Mouse (Mus musculus) liver, postnatal 0 days (tissue): Measurements from ENCODE around the gene Lrch3. TPM values are rescaled to one million over a fixed set of nuclear protein-coding genes. Genes with fewer than 3 reads are reported as not detected.
"Not testable (repeated sequence)": the region's sequence is repeated elsewhere in the genome, so short reads cannot be mapped to it uniquely, and the experiment has no call there.

Experiments used
- ATAC-seq: fragments of 200-750 bp; cut with Nextera tagmentation; 2 replicates; pipeline ENCODE4 v1.8.0; 2017; ENCODE audit warnings: mild to moderate bottlenecking, moderate library complexity
- DNase-seq: peaks from one replicate; pipeline ENCODE4 v3.0.0-alpha.2; 2016
- H3K27ac ChIP-seq: fragments of 300-500 bp; sonication (generic); 2 replicates; pipeline ENCODE4 v1.5.1; 2014; ENCODE audit warnings: antibody characterized with exemption, moderate library complexity, mild to moderate bottlenecking, low read depth
- H3K27me3 ChIP-seq: fragments of 300-500 bp; sonication (generic); 2 replicates; pipeline ENCODE4 v1.6.1; 2014; ENCODE audit warnings: low read length, control low read depth, mixed read lengths; ENCODE audit not compliant: insufficient read depth
- H3K36me3 ChIP-seq: fragments of 300-500 bp; sonication (generic); replicated peaks from 2 replicates; pipeline ENCODE4 v1.6.1; 2014; ENCODE audit warnings: mild to moderate bottlenecking, control low read depth, low read length, moderate library complexity, mixed read lengths; ENCODE audit not compliant: insufficient read depth
- H3K4me1 ChIP-seq: fragments of 300-500 bp; sonication (generic); 2 replicates; pipeline ENCODE4 v1.6.1; 2014; ENCODE audit warnings: antibody characterized with exemption, mild to moderate bottlenecking, control low read depth; ENCODE audit not compliant: insufficient read depth
- H3K4me2 ChIP-seq: fragments of 300-500 bp; sonication (generic); 2 replicates; pipeline ENCODE4 v1.6.1; 2014; ENCODE audit warnings: low read depth, mild to moderate bottlenecking, low read length, moderate library complexity, mixed read lengths
- H3K4me3 ChIP-seq: fragments of 300-500 bp; sonication (generic); 2 replicates; pipeline ENCODE4 v1.5.1; 2014; ENCODE audit warnings: low read depth, low read length
- H3K9ac ChIP-seq: fragments of 300-500 bp; sonication (generic); replicated peaks from 2 replicates; pipeline ENCODE4 v1.6.1; 2014; ENCODE audit warnings: mild to moderate bottlenecking, moderate library complexity
- H3K9me3 ChIP-seq: fragments of 300-500 bp; sonication (generic); 2 replicates; pipeline ENCODE4 v1.6.1; 2016; ENCODE audit warnings: mild to moderate bottlenecking, control low read depth, low read length, mixed read lengths
- CTCF ChIP-seq: sonication (generic); IDR thresholded peaks from 2 replicates; pipeline ENCODE4 v1.5.1; 2016; ENCODE audit warnings: antibody characterized with exemption, low read depth
- EP300 ChIP-seq: IDR thresholded peaks from 2 replicates; pipeline ENCODE4 v1.6.1; 2016; ENCODE audit warnings: antibody characterized with exemption, low read depth, mild to moderate bottlenecking
- WGBS: fragments of 180-500 bp; shearing (Covaris S2); extraction: QIAGEN DNeasy Blood & Tissue Kit; methylation state at CpG from one replicate; pipeline ENCODE4 v1.1.7; 2014; ENCODE audit not compliant: insufficient replicate concordance; 5-methylcytosine and 5-hydroxymethylcytosine counted together
- polyA plus RNA-seq: library from polyadenylated mRNA; unstranded; fragments of >200 nt; fragmentation: Nextera tagmentation; extraction: Ambion mirVana; gene quantifications from 2 replicates; pipeline ENCODE4 v1.2.1, GENCODE M21; 2015

Gene Lrch3
- polyA plus RNA-seq, 1 experiment from 2014 or later, result 4.3 TPM

GRCm38 (mm10) chr16:32906186-32906585 is 7.7 kb upstream of the Lrch3 start:
- Histone ChIP-seq H3K27ac (no peak overlapping the region), H3K4me1 (no peaks in the 10 kb centered on the region), H3K27me3 (no peaks in the 10 kb centered on the region), H3K4me2 (no peak overlapping the region), H3K36me3 (peaks cover 8% of the 10 kb centered on the region), H3K9me3 (no peaks in the 10 kb centered on the region), H3K9ac (no peak overlapping the region), H3K4me3 (no peak overlapping the region)
- TF ChIP-seq EP300 (no peak), CTCF (no peak)
- DNase-seq (no peak), ATAC-seq (no peak)
- 83% methylated on average over 2 of the region's 2 CpGs for WGBS

GRCm38 (mm10) chr16:32906727-32907126 is 7.2 kb upstream of the Lrch3 start:
- WGBS, result 64% methylated on average over 8 of the region's 8 CpGs
- ATAC-seq, result no peak
- no peak for DNase-seq

GRCm38 (mm10) chr16:32913212-32913611 is 688 bp upstream of the Lrch3 start:
- Histone ChIP-seq H3K27me3 (no peaks in the 10 kb centered on the region), H3K4me3 (peak overlapping the region; percentile 96), H3K4me1 (peaks cover 2% of the 10 kb centered on the region; the same call in 1 of the 2 replicates), H3K27ac (no peak overlapping the region), H3K4me2 (peak overlapping the region; percentile 80), H3K9me3 (no peaks in the 10 kb centered on the region), H3K36me3 (no peaks in the 10 kb centered on the region), H3K9ac (peak overlapping the region; percentile 83)
- TF ChIP-seq EP300 (no peak), CTCF (no peak)
- ATAC-seq, result no peak
- WGBS, result 55% methylated on average over 7 of the region's 7 CpGs
- no peak for DNase-seq

More at GRCm38 (mm10) chr16:32906727-32907126, 7.2 kb upstream of the Lrch3 start:
- Histone ChIP-seq H3K27me3 (no peaks in the 10 kb centered on the region), H3K9me3 (no peaks in the 10 kb centered on the region), H3K4me3 (no peak overlapping the region), H3K27ac (no peak overlapping the region), H3K36me3 (peaks cover 8% of the 10 kb centered on the region), H3K9ac (no peak overlapping the region), H3K4me2 (no peak overlapping the region), H3K4me1 (no peaks in the 10 kb centered on the region)
- no peak for TF ChIP-seq EP300

- H3K27me3 ChIP-seq, result no peaks in the 10 kb centered on the region
- ATAC-seq (no peak), DNase-seq (no peak)
- no peak overlapping the region for H3K27ac ChIP-seq
- peak overlapping the region; percentile 96 for H3K4me3 ChIP-seq
- H3K4me1 ChIP-seq, result peaks cover 2% of the 10 kb centered on the region; the same call in 1 of the 2 replicates
- no peak overlapping the region for H3K9ac ChIP-seq
- WGBS, result 68% methylated on average over 9 of the region's 9 CpGs
- H3K9me3 ChIP-seq, result no peaks in the 10 kb centered on the region
- TF ChIP-seq EP300 (no peak), CTCF (no peak)
- H3K36me3 ChIP-seq, result no peaks in the 10 kb centered on the region
- H3K4me2 ChIP-seq, result peak overlapping the region; percentile 80
Measured at GRCm38 (mm10) chr16:32915292-32916068, 1.6 kb downstream of the Lrch3 start.

GRCm38 (mm10) chr16:32926629-32927028 is 12.7 kb downstream of the Lrch3 start:
- 89% methylated on average over 9 of the region's 9 CpGs for WGBS
- H3K36me3 ChIP-seq, H3K27ac ChIP-seq, ATAC-seq, H3K4me3 ChIP-seq, H3K9me3 ChIP-seq, H3K4me2 ChIP-seq, H3K9ac ChIP-seq, H3K27me3 ChIP-seq, DNase-seq, H3K4me1 ChIP-seq: not testable (repeated sequence)

DNA sequence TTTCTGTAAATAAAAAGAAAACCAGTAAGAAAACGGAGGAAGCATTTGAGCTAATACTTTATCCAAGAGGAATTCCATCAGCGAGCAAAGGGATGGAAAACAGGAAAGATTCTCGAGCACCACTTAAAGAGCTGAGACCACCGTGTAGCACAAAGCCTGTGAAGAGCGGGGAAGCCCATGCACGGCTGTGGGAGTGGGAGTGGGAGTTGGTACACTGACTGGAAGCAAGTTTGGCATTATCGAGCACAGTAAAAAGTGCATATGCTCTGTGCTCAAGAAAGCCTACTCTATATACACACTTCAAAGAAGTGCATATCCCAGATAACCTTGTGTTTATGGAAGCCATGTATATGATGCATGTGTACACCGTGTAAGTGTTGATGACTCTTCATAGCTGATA is 13.1 kb downstream of the Lrch3 start:
- Histone ChIP-seq H3K27me3 (no peaks in the 10 kb centered on the region), H3K36me3 (0 out of 2 replicates have a peak, but pooled peaks cover 4% of the 10 kb centered on the region), H3K9me3 (no peaks in the 10 kb centered on the region), H3K4me1 (no peaks in the 10 kb centered on the region), H3K4me2 (no peak overlapping the region), H3K9ac (no peak overlapping the region), H3K27ac (no peak overlapping the region), H3K4me3 (no peak overlapping the region)
- no peak for ATAC-seq
- WGBS, result 88% methylated on average over 8 of the region's 8 CpGs
- TF ChIP-seq EP300, result no peak
- TF ChIP-seq CTCF, result no peak
- no peak for DNase-seq
